Mouse (Mus musculus): ENCODE results near the gene Thap2.

Thap2 gene

GRCm38 (mm10) chr10:115354553-115354952 is 29.7 kb downstream of the Thap2 start:
- no peak for DNase-seq (ENCODE audit: low spot score)

GRCm38 (mm10) chr10:115350810-115351397 is 33.3 kb downstream of the Thap2 start:
- no peak for DNase-seq (ENCODE audit: low spot score)

GRCm38 (mm10) chr10:115349509-115349908 is 34.7 kb downstream of the Thap2 start:
- DNase-seq (ENCODE audit: low spot score): no peak

GRCm38 (mm10) chr10:115349029-115349428 is 35.2 kb downstream of the Thap2 start:
- no peak for DNase-seq (ENCODE audit: low spot score)

GRCm38 (mm10) chr10:115348131-115348530 is 36.1 kb downstream of the Thap2 start:
- DNase-seq (ENCODE audit: low spot score): no peak

GRCm38 (mm10) chr10:115346444-115346843 is 37.8 kb downstream of the Thap2 start:
- no peak for DNase-seq (ENCODE audit: low spot score)

- no peak for DNase-seq (ENCODE audit: low spot score)
These were observed 41.3 kb downstream of the Thap2 start for GRCm38 (mm10) chr10:115342771-115343425.

- no peak for DNase-seq (ENCODE audit: low spot score)
These were observed 44.4 kb downstream of the Thap2 start for GRCm38 (mm10) chr10:115339820-115340328.

GRCm38 (mm10) chr10:115336901-115337300 is 47.3 kb downstream of the Thap2 start:
- no peak for DNase-seq (ENCODE audit: low spot score)

GRCm38 (mm10) chr10:115333528-115333927 is 50.7 kb downstream of the Thap2 start:
- DNase-seq (ENCODE audit: low spot score): no peak

GRCm38 (mm10) chr10:115332997-115333396 is 51.2 kb downstream of the Thap2 start:
- DNase-seq (ENCODE audit: low spot score): no peak

GRCm38 (mm10) chr10:115332420-115332952 is 51.8 kb downstream of the Thap2 start:
- no peak for DNase-seq (ENCODE audit: low spot score)

GRCm38 (mm10) chr10:115329010-115329530 is 55.2 kb downstream of the Thap2 start:
- no peak for DNase-seq (ENCODE audit: low spot score)

- no peak for DNase-seq (ENCODE audit: low spot score)
These were observed 55.7 kb downstream of the Thap2 start for GRCm38 (mm10) chr10:115328514-115328913.

GRCm38 (mm10) chr10:115323295-115323694 is 60.9 kb downstream of the Thap2 start:
- DNase-seq (ENCODE audit: low spot score): peak; percentile 65

GRCm38 (mm10) chr10:115321317-115322035 is 62.8 kb downstream of the Thap2 start:
- no peak for DNase-seq (ENCODE audit: low spot score)
